Mouse (Mus musculus): ENCODE results near the gene Ppox.

The Ppox gene

DNA sequence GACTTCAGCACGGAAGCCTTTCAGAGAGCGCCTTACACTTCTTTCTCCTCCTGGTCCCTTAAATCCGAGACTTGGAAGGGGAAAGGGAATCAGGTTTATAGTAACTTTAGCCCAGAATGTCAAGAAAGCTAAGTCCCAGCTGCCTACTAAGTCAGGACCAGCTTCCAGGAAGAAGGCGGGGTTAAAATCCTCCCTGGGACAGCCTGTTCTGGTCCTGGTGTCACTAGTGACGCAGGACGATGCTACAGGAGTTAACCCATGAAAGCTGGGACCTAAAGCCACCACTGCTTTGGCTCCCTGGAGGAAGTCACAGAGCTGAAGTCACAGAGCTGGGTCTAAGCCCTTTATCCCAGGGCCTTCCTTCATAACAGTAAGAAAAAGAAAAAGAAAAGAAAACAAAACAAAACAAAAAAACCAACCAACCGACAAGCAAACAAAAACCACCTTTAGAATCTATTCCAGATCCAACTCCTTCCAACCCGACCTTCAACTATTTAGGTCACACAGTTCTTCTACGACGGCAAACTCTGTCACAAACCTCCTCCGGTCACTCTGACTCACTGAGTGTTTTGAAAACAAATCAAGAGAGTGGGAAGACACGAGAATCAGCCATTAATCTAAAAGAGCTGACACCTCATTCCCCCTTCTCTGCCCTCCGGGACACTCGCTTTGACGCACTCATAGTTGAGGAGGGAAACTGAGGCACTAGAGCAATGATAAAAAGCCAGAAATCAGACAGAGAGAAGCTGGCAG, 40.8 kb downstream of the Ppox start:
- DNase-seq = no peak

DNA sequence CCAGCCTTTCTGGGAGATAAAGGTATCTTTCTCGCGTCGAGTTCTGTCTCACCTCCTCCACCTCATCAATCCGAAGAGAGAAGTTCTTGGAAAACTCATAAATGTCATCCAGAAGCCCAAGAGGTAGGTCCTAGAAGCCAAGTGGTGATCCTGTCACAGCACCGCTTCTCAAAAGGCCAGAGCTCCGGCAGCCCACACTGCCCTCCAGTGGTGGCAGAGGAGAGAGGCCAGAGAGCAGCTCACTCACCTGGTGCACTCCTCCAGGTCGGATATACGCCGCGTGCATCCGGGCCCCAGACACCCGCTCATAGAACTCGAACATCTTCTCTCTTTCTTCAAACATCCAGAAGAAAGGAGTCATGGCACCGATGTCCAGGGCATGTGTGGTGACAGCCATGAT, 42.5 kb downstream of the Ppox start:
- peak; percentile 49 to 61 for DNase-seq

DNA sequence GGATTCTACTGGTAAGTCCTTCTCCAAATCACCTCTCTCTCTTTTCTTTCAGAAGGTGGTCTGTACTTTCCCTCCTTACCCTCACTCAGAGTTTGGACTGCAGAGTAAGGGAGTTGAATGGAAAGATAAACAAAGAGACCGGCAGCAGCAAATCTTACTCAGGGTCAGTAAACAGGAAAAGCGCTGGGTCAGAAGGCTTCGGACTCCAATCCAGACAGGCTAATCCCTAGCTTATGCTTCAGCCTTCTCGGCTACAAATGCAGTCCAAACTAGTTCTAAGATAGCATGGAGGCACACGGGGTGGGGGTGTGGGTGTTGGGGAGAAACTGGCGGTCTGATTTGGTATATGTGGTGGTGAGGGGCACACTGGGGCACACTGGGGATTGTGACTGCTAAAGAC, 43.5 kb downstream of the Ppox start:
- DNase-seq = no peak

DNA sequence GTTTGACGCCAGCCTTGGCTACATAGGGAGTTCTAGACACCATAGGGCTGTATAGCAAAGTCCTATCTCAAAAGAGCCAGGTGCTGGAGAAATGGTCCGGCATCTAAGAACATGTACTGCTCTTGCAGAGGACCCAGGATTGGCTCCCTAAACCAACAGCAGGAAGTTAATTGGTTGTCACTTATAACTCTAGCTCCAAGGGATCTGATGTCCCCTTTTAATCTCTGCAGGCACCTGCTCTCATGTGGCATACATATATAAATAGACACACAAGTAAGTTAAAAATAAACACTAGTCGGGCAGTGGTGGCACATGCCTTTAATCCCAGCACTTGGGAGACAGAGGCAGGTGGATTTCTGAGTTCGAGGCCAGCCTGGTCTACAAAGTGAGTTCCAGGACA, 45.2 kb downstream of the Ppox start:
- no peak for DNase-seq

GRCm38 (mm10) chr1:171234538-171234937, 46.4 kb downstream of the Ppox start:
- no peak for DNase-seq

DNA sequence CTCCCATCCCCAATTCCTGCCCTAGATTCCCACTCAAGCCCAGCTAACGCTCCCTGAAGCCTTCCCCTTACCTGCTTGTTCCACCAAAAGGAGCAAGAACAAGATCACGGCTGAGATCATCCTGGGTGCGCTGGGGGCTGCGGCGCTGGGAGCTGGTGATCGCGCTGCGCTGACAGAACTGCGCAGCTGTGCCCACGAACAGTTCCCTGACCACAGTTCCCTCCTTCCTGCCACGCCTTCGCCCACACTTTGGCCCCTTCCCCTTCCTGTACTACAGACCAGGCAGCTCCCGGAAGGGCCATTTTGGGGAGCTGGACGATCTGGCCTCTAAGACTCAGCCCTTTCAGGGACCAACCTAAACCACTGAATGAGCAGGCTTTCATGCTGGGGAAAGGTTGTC, 46.9 kb downstream of the Ppox start, which contains the start of gene Fcer1g:
Gene Fcer1g (minus strand): TSS at position 240 of the 400 bp plus-strand sequence.
- no peak for DNase-seq

GRCm38 (mm10) chr1:171232800-171233730, 47.9 kb downstream of the Ppox start:
- DNase-seq = no peak

DNA sequence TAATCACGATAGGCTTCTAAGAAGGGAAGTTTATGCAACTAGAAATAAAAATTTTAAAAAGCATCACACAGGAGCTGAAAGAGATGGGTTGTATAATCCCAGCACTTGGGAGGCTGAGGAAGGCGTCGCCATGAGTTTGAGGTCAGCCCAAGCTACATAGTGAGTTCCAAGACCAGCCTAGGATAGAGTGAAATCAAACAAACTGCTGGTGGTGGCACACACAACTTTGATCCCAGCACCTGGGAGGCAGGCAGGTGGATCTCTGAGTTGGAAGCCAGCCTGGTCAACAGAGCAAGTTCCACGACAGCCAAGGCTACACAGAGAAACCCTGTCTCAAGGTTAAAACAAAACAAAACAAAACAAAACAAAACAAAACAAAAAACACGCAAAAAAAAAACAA, 48.6 kb downstream of the Ppox start:
- DNase-seq = no peak

GRCm38 (mm10) chr1:171231844-171232243, 49.1 kb downstream of the Ppox start:
- no peak for DNase-seq

GRCm38 (mm10) chr1:171230215-171230614, 50.8 kb downstream of the Ppox start:
- DNase-seq = no peak

DNA sequence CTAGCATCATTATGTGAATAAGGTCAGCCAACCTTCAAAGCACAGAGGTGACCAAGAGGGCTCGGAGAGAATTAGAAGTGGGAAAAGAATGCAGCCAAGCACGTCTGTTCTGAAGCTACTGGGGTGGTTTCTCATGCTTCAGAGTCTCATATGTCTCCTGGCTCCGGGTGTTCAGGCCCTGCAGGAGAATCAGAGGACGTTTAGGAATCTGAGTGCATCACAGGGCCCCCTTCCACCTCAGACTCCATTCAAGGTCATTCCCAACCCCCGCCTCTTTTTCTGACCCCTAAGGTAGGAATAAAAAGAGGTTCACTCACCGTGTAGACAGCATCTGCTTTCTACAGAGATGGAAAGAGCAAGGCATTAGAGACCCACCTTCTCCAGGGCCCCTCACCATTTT, 51.2 kb downstream of the Ppox start:
- DNase-seq = no peak

- DNase-seq = no peak
These were observed 53.1 kb downstream of the Ppox start for GRCm38 (mm10) chr1:171227879-171228278.

DNA sequence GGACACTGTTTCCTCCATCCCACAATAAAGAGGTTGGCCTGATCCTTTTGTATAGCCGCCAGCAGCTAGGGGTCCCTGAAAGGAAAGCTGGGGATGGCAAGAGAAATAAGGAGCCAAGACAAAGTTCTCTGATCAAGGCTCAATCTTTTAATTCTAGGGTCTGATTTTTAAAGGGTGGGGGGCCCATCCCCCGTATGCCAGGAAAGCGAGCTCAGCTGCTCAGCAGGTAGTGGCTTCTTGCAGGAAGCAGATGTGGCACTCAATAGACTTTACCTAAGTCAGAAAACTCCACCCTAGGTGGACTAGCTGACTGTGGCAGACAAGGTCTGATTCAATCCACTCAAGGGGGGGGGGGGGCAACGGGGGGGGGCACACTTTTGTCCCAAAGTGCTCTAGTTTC, 54.2 kb downstream of the Ppox start:
- no peak for DNase-seq
